Mouse (Mus musculus) cortical plate, adult 2 months (tissue): ENCODE data around the gene Tchp.

Source experiments
- CTCF ChIP-seq: fragments of 200-500 bp; IDR thresholded peaks from 2 replicates; pipeline ENCODE4 v1.5.1; 2011; ENCODE audit warnings: mild to moderate bottlenecking, control low read depth, low read length; ENCODE audit not compliant: insufficient read depth; ENCODE audit errors: extremely low read depth
- POLR2A ChIP-seq: fragments of 200-500 bp; IDR thresholded peaks from 2 replicates; pipeline ENCODE4 v1.6.1; 2011; ENCODE audit warnings: mild to moderate bottlenecking, low read length, control low read depth; ENCODE audit not compliant: insufficient read depth; ENCODE audit errors: extremely low read depth

GRCm38 (mm10) chr5:114746886-114747285 is 39.3 kb downstream of the Tchp start:
- no peak for TF ChIP-seq POLR2A
- TF ChIP-seq CTCF = no peak
